Mouse (Mus musculus) CH12.LX (cell line): ENCODE data around the gene Unc13a. TPM values are rescaled to one million over a fixed set of nuclear protein-coding genes. Genes with fewer than 3 reads are reported as not detected.

Experiments used
- DNase-seq: peaks from one replicate; pipeline ENCODE4 v3.0.0-alpha.2; 2013; ENCODE audit errors: extremely low read depth
- H3K27ac ChIP-seq: 2 replicates; pipeline ENCODE4 v1.5.1; 2012; ENCODE audit warnings: low read depth, mild to moderate bottlenecking, control low read depth, moderate library complexity; ENCODE audit not compliant: insufficient read depth
- H3K27me3 ChIP-seq: replicated peaks from 2 replicates; pipeline ENCODE3; 2012; ENCODE audit warnings: inconsistent platforms
- H3K36me3 ChIP-seq, 2 experiments: replicated peaks in 1 of 2; 2 replicates each; pipeline versions ENCODE3 to v1.6.1; 2012; ENCODE audit warnings: inconsistent platforms in 1 of 2, low read length in 1 of 2, mild to moderate bottlenecking in 1 of 2, mixed read lengths in 1 of 2, moderate library complexity in 1 of 2; ENCODE audit not compliant: control insufficient read depth in 1 of 2, insufficient read depth in 1 of 2
- H3K4me1 ChIP-seq, 2 experiments: 2 replicates each; pipeline ENCODE4 v1.6.1; 2012; ENCODE audit warnings: inconsistent platforms in 1 of 2, moderate library complexity in 1 of 2; ENCODE audit not compliant: insufficient read depth in 2 of 2, control insufficient read depth in 1 of 2
- H3K4me2 ChIP-seq: 2 replicates; pipeline ENCODE4 v1.6.1; 2012; ENCODE audit warnings: low read depth, mild to moderate bottlenecking, control low read depth; ENCODE audit not compliant: poor library complexity, insufficient read depth, severe bottlenecking
- H3K4me3 ChIP-seq, 3 experiments: fragments of 150-350 bp in 1 of 3; sonication (generic) in 1 of 3; replicated peaks in 1 of 3; 2 replicates each; pipeline versions ENCODE3 to v1.5.1; 2011 to 2012; ENCODE audit warnings: low read depth in 2 of 3, low read length in 2 of 3, mild to moderate bottlenecking in 2 of 3, moderate library complexity in 2 of 3, control low read depth in 1 of 3, improper control_type of control experiment in 1 of 3, inconsistent platforms in 1 of 3, mixed read lengths in 1 of 3; ENCODE audit not compliant: poor library complexity in 1 of 3
- H3K79me2 ChIP-seq: replicated peaks from 2 replicates; pipeline ENCODE4 v1.6.1; 2012; ENCODE audit warnings: mild to moderate bottlenecking, moderate library complexity; ENCODE audit not compliant: control insufficient read depth, poor library complexity, insufficient read depth, severe bottlenecking; ENCODE audit errors: extremely low read depth
- H3K9ac ChIP-seq: 2 replicates; pipeline ENCODE4 v1.6.1; 2012; ENCODE audit warnings: low read depth, mild to moderate bottlenecking, control low read depth, moderate library complexity; ENCODE audit not compliant: insufficient read depth
- H3K9me3 ChIP-seq: replicated peaks from 2 replicates; pipeline ENCODE3; 2012; ENCODE audit warnings: low read length, inconsistent platforms, mixed read lengths
- BHLHE40 ChIP-seq: IDR thresholded peaks from 2 replicates; pipeline ENCODE4 v1.6.1; 2011; ENCODE audit warnings: mild to moderate bottlenecking, low read depth, low read length, improper control_type of control experiment
- CHD2 ChIP-seq: IDR thresholded peaks from 2 replicates; pipeline ENCODE4 v1.6.1; 2011; ENCODE audit warnings: low read length, improper control_type of control experiment
- E2F4 ChIP-seq: IDR thresholded peaks from 2 replicates; pipeline ENCODE4 v1.6.1; 2011; ENCODE audit warnings: low read depth, low read length, improper control_type of control experiment; ENCODE audit not compliant: insufficient replicate concordance
- EP300 ChIP-seq: IDR thresholded peaks from 2 replicates; pipeline ENCODE4 v1.6.1; 2011; ENCODE audit warnings: low read length, improper control_type of control experiment
- ETS1 ChIP-seq: conservative IDR thresholded peaks from 2 replicates; pipeline ENCODE4 v1.6.1; 2012; ENCODE audit warnings: low read depth, mild to moderate bottlenecking, inconsistent platforms, low read length, improper control_type of control experiment, moderate library complexity
- JUN ChIP-seq: IDR thresholded peaks from 2 replicates; pipeline ENCODE4 v1.6.1; 2011; ENCODE audit warnings: low read depth, mild to moderate bottlenecking, low read length, improper control_type of control experiment, moderate library complexity; ENCODE audit not compliant: insufficient read depth
- KAT2A ChIP-seq: IDR thresholded peaks from 2 replicates; pipeline ENCODE4 v1.6.1; 2012; ENCODE audit warnings: low read length, improper control_type of control experiment, inconsistent platforms; ENCODE audit not compliant: insufficient replicate concordance
- MAFK ChIP-seq: IDR thresholded peaks from 2 replicates; pipeline ENCODE4 v1.6.1; 2011; ENCODE audit warnings: low read length, improper control_type of control experiment; ENCODE audit not compliant: insufficient replicate concordance
- MEF2A ChIP-seq: IDR thresholded peaks from 2 replicates; pipeline ENCODE4 v1.6.1; 2014; ENCODE audit warnings: low read depth, mild to moderate bottlenecking, inconsistent platforms, low read length, improper control_type of control experiment, borderline replicate concordance
- MXI1 ChIP-seq: IDR thresholded peaks from 2 replicates; pipeline ENCODE4 v1.6.1; 2011; ENCODE audit warnings: mild to moderate bottlenecking, low read depth, low read length, improper control_type of control experiment
- NELFE ChIP-seq: IDR thresholded peaks from 2 replicates; pipeline ENCODE4 v1.6.1; 2011; ENCODE audit warnings: low read depth, low read length, improper control_type of control experiment
- POLR2A ChIP-seq: IDR thresholded peaks from 2 replicates; pipeline ENCODE4 v1.6.1; 2011; ENCODE audit warnings: low read depth, mild to moderate bottlenecking, improper control_type of control experiment, low read length
- POLR2AphosphoS2 ChIP-seq: IDR thresholded peaks from 2 replicates; pipeline ENCODE4 v1.6.1; 2011; ENCODE audit warnings: low read depth, low read length, improper control_type of control experiment
- RAD21 ChIP-seq: IDR thresholded peaks from 2 replicates; pipeline ENCODE4 v1.6.1; 2011; ENCODE audit warnings: low read depth, mild to moderate bottlenecking, low read length, improper control_type of control experiment, moderate library complexity
- RCOR1 ChIP-seq: conservative IDR thresholded peaks from 2 replicates; pipeline ENCODE4 v1.6.1; 2012; ENCODE audit warnings: low read depth, mild to moderate bottlenecking, inconsistent platforms, low read length, improper control_type of control experiment
- SIN3A ChIP-seq: IDR thresholded peaks from 2 replicates; pipeline ENCODE4 v1.6.1; 2012; ENCODE audit warnings: low read length, improper control_type of control experiment, inconsistent platforms
- SMC3 ChIP-seq: IDR thresholded peaks from 2 replicates; pipeline ENCODE4 v1.6.1; 2011; ENCODE audit warnings: low read depth, low read length, improper control_type of control experiment
- TBP ChIP-seq: conservative IDR thresholded peaks from 2 replicates; pipeline ENCODE4 v1.6.1; 2011; ENCODE audit warnings: low read depth, low read length, improper control_type of control experiment
- TCF12 ChIP-seq: IDR thresholded peaks from 2 replicates; pipeline ENCODE4 v1.6.1; 2014; ENCODE audit warnings: low read depth, mild to moderate bottlenecking, inconsistent platforms, low read length, improper control_type of control experiment
- UBTF ChIP-seq: IDR thresholded peaks from 2 replicates; pipeline ENCODE4 v1.6.1; 2012; ENCODE audit warnings: low read depth, mild to moderate bottlenecking, inconsistent platforms, low read length, improper control_type of control experiment, moderate library complexity
- ZKSCAN1 ChIP-seq: IDR thresholded peaks from 2 replicates; pipeline ENCODE4 v1.6.1; 2012; ENCODE audit warnings: low read depth, inconsistent platforms, low read length, improper control_type of control experiment, borderline replicate concordance
- ZNF384 ChIP-seq: IDR thresholded peaks from 2 replicates; pipeline ENCODE4 v1.6.1; 2012; ENCODE audit warnings: low read depth, low read length, improper control_type of control experiment, inconsistent platforms
- dilution Hi-C: fragments of 300-500 bp; cut with MboI; formaldehyde crosslinking; loops from 2 replicates; pipeline ENCODE4 v1.14.3; 2020; ENCODE audit warnings: low sequenced_read_pairs; ENCODE audit not compliant: extremely low pct_unique_long_range_greater_than_20kb, extremely low pct_ligation_motif_present
- in situ Hi-C: fragments of 300-500 bp; cut with MboI; formaldehyde crosslinking; loops from 3 replicates; pipeline ENCODE4 v1.14.3; 2019; ENCODE audit warnings: low sequenced_read_pairs, low pct_ligation_motif_present, low pct_unique_long_range_greater_than_20kb, mixed read lengths
- polyA plus RNA-seq: library from polyadenylated mRNA; unstranded; fragments of >175 nt; gene quantifications from 2 replicates; pipeline ENCODE4 v1.2.1, GENCODE M21; 2012; ENCODE audit warnings: low read depth; ENCODE audit not compliant: insufficient read length
- total RNA-seq, 2 experiments: library from RNA; depleted of rRNA; stranded (reverse); fragments of 300-350 nt in 1 of 2; fragments of >200 nt in 1 of 2; gene quantifications; 2 replicates each; pipeline ENCODE4 v1.2.3; 2012 to 2014

Gene Unc13a
- total and polyA plus RNA-seq, 3 experiments: 0.68 to 2.1 (median 1.0) TPM

GRCm38 (mm10) chr8:71610822-71611651 lies 60.5 kb downstream of the Unc13a start, which contains the start of gene Colgalt1 (continued):
- TF ChIP-seq ZNF384: no peak
- TF ChIP-seq SMC3: no peak; the same call in 1 of the 2 replicates
- TF ChIP-seq UBTF: peak; percentile 78; the same call in 1 of the 2 replicates
- peak; percentile 83 for TF ChIP-seq TBP
- TF ChIP-seq KAT2A: 0 out of 2 replicates have a peak, but pooled peaks have one; percentile 7
- TF ChIP-seq MXI1: peak; percentile 92
- TF ChIP-seq POLR2A: peak; percentile 77
- TF ChIP-seq E2F4: peak; percentile 72; the same call in 1 of the 2 replicates

- in situ Hi-C loops: no loop called here
- TF ChIP-seq BHLHE40 (no peak), JUN (no peak), RCOR1 (no peak), MEF2A (no peak), ZNF384 (no peak), TCF12 (no peak), SIN3A (no peak), ETS1 (no peak), CHD2 (no peak), EP300 (no peak), NELFE (no peak), POLR2A (no peak), E2F4 (no peak), RAD21 (no peak), POLR2AphosphoS2 (no peak), MAFK (no peak), KAT2A (no peak), ZKSCAN1 (no peak)
- H3K9me3 ChIP-seq: no peaks in the 10 kb centered on the region
- no peaks in the 10 kb centered on the region for H3K79me2 ChIP-seq
- H3K27me3 ChIP-seq: no peaks in the 10 kb centered on the region
- DNase-seq: no peak
- H3K4me3 ChIP-seq: no peak overlapping the region
- no peak overlapping the region for H3K4me2 ChIP-seq
- no peak overlapping the region for H3K9ac ChIP-seq
- dilution Hi-C loops: no loop called here
- H3K27ac ChIP-seq: 0 out of 2 replicates have a peak overlapping the region, but pooled peaks have one; percentile 6
- peaks cover 29 to 78% of the 10 kb centered on the region in 2 experiments for H3K4me1 ChIP-seq
- H3K36me3 ChIP-seq: peaks cover 59 to 95% of the 10 kb centered on the region in 2 experiments
Observed at GRCm38 (mm10) chr8:71604021-71604420, 67.5 kb downstream of the Unc13a start.
